In the genomic region with DNA sequence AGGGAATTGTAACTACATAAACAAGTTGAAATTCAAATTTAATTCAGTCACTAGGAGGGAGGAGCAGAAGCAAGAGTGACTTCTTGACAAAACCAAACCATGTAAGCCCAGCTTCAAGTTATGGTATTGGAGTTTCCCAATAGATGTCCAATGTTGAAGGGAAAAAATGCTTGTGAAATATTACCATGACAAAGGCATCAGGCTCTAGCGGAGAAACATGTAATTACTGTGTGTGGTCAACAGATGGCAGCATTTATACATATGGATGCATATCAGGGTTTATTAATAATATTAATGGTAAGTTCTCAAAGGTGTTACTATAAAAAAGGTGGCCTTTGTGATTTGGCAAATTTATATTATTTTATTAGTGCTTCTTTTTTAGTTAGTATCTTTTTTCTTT, we compare ENCODE assay signal across 10 mouse cellular contexts. TPM values are rescaled to one million over a fixed set of nuclear protein-coding genes. Genes with fewer than 3 reads are reported as not detected.
A peak's percentile ranks its signal among the peaks of the same experiment; 100 is the strongest.
DNase-seq lines count a peak whose midpoint lies in the region; TF ChIP-seq lines count a peak whose summit lies in the region.
"Had no signal": no experiment of that assay in that cellular context is flagged by ENCODE, and none has a peak within 500 bp of the region (broad histone marks: within the 10 kb centered on the region; RNA-seq: fewer than 3 reads in every experiment).

No protein-coding gene starts in this region.

- 0% methylated on average over 1 of the region's 1 CpGs for WGBS in kidney, adult 2 months

- TF ChIP-seq POLR2A in kidney, adult 2 months (IDR thresholded peaks at IDR 0.05; ENCODE audit: low read depth, low read length) = no peak

- TF ChIP-seq CTCF in kidney, adult 2 months (conservative IDR thresholded peaks at IDR 0.05; ENCODE audit: insufficient read depth, insufficient read length, low read depth, low read length) = peak; percentile 29; the same call in 1 of the 2 replicates

- no peaks in the 10 kb centered on the region for H3K27me3 ChIP-seq in kidney, adult 2 months (replicated peaks; ENCODE audit: control insufficient read depth, insufficient read depth, low read length)
- H3K27me3 ChIP-seq: embryonic facial prominence, embryonic 13.5 days; limb, embryonic 15.5 days had no signal

- DNase-seq in kidney, adult 2 months = peak; percentile 56
- DNase-seq in kidney, adult 18-20 months = no peak
- DNase-seq in urinary bladder, postnatal 25 days (ENCODE audit: low spot score) = peak; percentile 6
- no peak for DNase-seq in urinary bladder, postnatal 10 days (ENCODE audit: low spot score)
- DNase-seq in cerebellum, postnatal 25 days = peak; percentile 14 to 59
- DNase-seq in kidney, postnatal 14 days = peak; percentile 40
- peak; percentile 15 for DNase-seq in retina, adult 2 months (ENCODE audit: low read depth, low spot score)
- DNase-seq in frontal cortex, postnatal 14 days (ENCODE audit: low spot score in 2 of 2) = no peak

- no peaks in the 10 kb centered on the region for H3K36me3 ChIP-seq in kidney, adult 2 months (ENCODE audit: control insufficient read depth, insufficient read depth, low read length)
- H3K36me3 ChIP-seq: embryonic facial prominence, embryonic 13.5 days; limb, embryonic 15.5 days had no signal

- H3K4me1 ChIP-seq in kidney, adult 2 months (ENCODE audit: control insufficient read depth, insufficient read depth, low read length) = no peaks in the 10 kb centered on the region
- H3K4me1 ChIP-seq: embryonic facial prominence, embryonic 13.5 days; limb, embryonic 15.5 days had no signal

- H3K27ac ChIP-seq in kidney, adult 2 months (ENCODE audit: insufficient read depth, low read depth, low read length) = no peak overlapping the region
- H3K27ac ChIP-seq: embryonic facial prominence, embryonic 13.5 days; limb, embryonic 15.5 days had no signal

- H3K4me3 ChIP-seq in kidney, adult 2 months (ENCODE audit: insufficient read depth, low read depth, low read length) = no peak overlapping the region
- H3K4me3 ChIP-seq: embryonic facial prominence, embryonic 13.5 days; limb, embryonic 15.5 days had no signal

RNA-seq across cellular contexts. Expression of a gene that starts 13.9 kb away (rescaled TPM):
- polyA plus RNA-seq in kidney, adult 2 months (2012; rRNA removed) = not detected in 2 replicates
- polyA plus RNA-seq: embryonic facial prominence, embryonic 13.5 days; limb, embryonic 15.5 days had no signal

RNA-seq across cellular contexts. Expression of a gene that starts 20.0 kb away (rescaled TPM):
- polyA plus RNA-seq in kidney, adult 2 months (2012; rRNA removed) = not detected in 2 replicates
- polyA plus RNA-seq: embryonic facial prominence, embryonic 13.5 days had no signal

Comparison
In these comparisons a context has a peak if more than half of its experiments do, and no peak if none do; other contexts are left out.
1. DNase-seq: peak in kidney, adult 2 months (single experiment), urinary bladder, postnatal 25 days (single experiment), cerebellum, postnatal 25 days (2 of 2), kidney, postnatal 14 days (single experiment) and retina, adult 2 months (single experiment); none in kidney, adult 18-20 months (single experiment), urinary bladder, postnatal 10 days (single experiment) and frontal cortex, postnatal 14 days (0 of 2).